Mouse (Mus musculus): ENCODE data around the gene Tada3.
"Not testable (repeated sequence)": the region's sequence is repeated elsewhere in the genome, so short reads cannot be mapped to it uniquely, and the experiment has no call there.

Tada3 gene

GRCm38 (mm10) chr6:113343177-113344092 is 34.2 kb downstream of the Tada3 start, which contains the start of gene Camk1:
TSS of gene Camk1 (minus strand) at chr6:113343984.
- peak; percentile 52 to 79 for DNase-seq (ENCODE audit: low spot score in 2 of 2)

- DNase-seq (ENCODE audit: low spot score in 2 of 2), result no peak
Observed at GRCm38 (mm10) chr6:113342297-113342696, 35.4 kb downstream of the Tada3 start.

DNA sequence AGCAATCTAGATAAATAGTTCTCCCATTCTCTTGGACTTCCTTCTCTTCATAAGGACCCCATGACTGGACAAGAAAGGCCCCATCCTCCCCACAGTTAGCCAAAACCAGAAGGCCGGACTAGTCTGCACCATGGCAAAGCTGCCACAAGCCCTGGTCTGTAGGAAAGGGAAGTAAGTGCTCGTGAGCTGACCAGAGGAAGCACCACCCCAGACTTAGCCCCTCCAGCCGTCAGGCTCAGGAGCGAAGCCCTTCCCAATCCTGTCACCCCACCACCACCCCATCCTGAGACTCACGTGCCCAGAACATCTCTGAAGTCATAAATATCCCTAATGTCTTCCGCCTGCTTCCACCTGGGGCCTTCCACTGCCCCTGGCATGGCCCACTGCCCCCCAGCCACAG is 36.1 kb downstream of the Tada3 start:
- no peak for DNase-seq (ENCODE audit: low spot score in 2 of 2)

DNA sequence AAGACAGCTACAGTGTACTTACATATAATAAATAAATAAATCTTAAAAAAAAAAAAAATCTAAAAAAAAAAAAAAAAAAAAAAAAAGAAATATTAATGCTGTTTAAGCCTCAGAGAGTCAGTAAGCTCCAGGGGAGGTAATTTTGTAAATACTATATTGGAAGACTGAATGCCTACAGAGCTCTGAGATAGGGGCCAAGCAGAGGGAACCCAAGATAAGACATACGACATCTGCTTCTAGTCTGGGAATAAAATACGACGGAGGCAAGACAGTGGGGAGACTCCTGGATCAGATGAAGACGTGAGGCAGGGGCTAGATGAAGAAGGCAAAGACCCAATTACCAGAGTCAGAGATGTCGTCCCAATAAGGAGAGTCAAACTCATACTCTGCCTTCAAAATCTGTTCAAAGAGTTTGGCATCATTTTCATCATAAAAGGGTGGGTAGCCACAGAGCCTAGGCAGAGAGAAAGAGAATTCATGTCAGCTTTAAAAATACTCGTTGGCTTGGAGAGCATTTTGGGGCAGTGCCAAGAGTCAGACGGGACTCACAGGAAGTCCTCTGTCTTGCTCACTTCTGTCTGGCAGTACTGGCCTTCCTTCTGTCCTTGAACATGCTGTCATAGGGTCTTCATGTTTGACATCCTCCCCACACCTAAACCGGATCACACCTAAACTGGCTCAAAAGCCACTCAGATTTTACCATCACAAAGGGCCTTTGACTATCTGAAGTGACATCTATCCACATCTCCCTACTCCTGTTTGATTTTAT is 40.6 kb downstream of the Tada3 start:
- no peak for DNase-seq (ENCODE audit: low spot score in 2 of 2)

- no peak for DNase-seq (ENCODE audit: low spot score in 2 of 2)
Observed at GRCm38 (mm10) chr6:113334216-113334615, 43.5 kb downstream of the Tada3 start.

DNA sequence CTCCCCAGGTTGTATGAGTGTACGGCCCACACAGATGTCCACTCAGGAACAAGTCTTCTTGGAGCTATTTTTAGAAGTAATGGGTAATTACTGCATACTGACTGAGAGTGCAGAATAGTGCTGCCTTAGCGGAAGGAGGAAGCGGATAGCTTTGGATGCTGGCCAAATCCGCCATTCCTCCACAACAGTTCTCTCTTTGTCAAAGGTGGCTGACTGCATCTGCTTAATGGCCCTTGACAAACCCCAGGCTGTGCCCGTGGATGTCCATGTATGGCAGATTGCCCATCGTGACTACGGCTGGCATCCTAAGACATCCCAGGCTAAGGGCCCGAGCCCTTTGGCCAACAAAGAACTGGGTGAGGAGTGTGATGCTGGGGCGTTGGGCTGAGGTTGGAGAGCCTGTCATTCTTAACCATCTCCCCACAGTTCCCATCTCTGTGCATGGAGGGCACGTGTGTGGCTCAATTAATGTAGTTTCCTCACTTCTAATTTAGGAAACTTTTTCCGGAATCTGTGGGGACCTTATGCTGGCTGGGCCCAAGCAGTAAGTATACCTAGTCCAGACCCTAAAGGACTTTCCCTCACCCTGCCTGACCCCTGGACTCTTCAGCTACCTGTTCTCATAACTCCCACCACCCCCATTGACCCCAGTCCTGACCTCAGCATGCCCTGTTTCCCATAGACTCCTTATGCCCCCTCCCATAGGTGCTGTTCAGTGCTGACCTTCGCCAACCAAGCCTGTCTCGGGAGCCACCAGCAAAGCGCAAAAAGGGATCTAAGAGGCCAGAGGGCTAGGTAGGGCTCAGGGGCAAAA is 44.3 kb downstream of the Tada3 start:
- no peak for DNase-seq (ENCODE audit: low spot score in 2 of 2)

GRCm38 (mm10) chr6:113332734-113333133 is 44.9 kb downstream of the Tada3 start:
- DNase-seq (ENCODE audit: low spot score in 2 of 2), result not testable (repeated sequence)

- DNase-seq (ENCODE audit: low spot score in 2 of 2), result no peak
Observed at GRCm38 (mm10) chr6:113331721-113332120, 46.0 kb downstream of the Tada3 start.

GRCm38 (mm10) chr6:113330547-113330946 is 47.1 kb downstream of the Tada3 start:
- peak in 1 of 2 experiments; percentile 42 for DNase-seq (ENCODE audit: low spot score in 2 of 2)

- no peak for DNase-seq (ENCODE audit: low spot score in 2 of 2)
Observed at GRCm38 (mm10) chr6:113329396-113329795, 48.3 kb downstream of the Tada3 start.

DNA sequence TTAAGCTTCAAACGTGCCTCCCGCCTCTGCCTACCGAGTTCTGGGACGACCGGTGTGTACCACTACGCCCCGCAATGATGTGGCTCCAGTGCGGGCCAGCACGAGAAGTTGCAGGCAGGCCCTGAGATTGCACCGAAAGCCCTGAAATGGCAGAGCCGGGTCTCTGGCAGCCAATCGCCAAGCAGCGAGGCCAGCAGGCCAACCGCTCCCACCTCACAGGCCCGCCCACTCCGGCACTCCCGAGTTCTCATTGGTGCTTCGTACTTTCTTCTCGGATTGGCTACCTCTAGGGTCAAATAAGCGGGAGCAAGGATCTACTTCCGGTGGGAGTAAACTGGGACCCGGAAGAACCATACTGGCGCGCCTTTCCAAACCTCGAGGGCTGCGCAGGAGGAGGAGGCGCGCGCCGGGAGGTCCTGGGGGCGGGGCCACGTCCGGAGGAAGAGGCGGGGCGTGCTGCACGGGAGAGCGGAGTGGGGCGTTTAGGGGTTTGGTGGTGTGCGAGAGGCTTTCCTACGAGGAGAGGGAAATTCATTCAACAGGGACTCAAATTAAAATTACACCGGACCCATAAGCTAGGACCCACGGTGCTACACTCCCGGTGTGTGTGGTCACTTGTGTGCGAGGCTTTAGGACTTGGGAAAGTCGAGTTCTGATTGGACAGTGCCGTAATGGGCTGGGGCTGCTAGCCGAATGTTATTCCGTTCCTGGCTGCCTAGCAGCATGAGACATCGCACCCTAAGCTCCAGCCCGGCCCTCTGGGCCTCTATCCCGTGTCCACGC is 51.0 kb downstream of the Tada3 start, which contains the start of gene Ogg1:
Gene Ogg1 (plus strand): TSS at position 440 of the 783 bp plus-strand sequence.
- peak; percentile 97 for DNase-seq (ENCODE audit: low spot score in 2 of 2)

Measured in spleen, postnatal 4 days (tissue).